Mouse (Mus musculus) liver, embryonic 13.5 days (tissue): ENCODE results near the gene Slf2. TPM values are rescaled to one million over a fixed set of nuclear protein-coding genes. Genes with fewer than 3 reads are reported as not detected.

Experiments used
- ATAC-seq: fragments of 200-750 bp; cut with Nextera tagmentation; 2 replicates; pipeline ENCODE4 v1.8.0; 2017; ENCODE audit warnings: low read depth, mild to moderate bottlenecking, moderate number of reproducible peaks, moderate library complexity
- DNase-seq: peaks from one replicate; pipeline ENCODE4 v3.0.0; 2022
- H3K27ac ChIP-seq: fragments of 300-500 bp; sonication (generic); 2 replicates; pipeline ENCODE4 v1.5.1; 2015; ENCODE audit warnings: moderate library complexity, mild to moderate bottlenecking, inconsistent platforms
- H3K27me3 ChIP-seq: fragments of 300-500 bp; sonication (generic); 2 replicates; pipeline ENCODE4 v1.6.1; 2015; ENCODE audit warnings: mild to moderate bottlenecking, inconsistent platforms
- H3K36me3 ChIP-seq: fragments of 300-500 bp; sonication (generic); 2 replicates; pipeline ENCODE4 v1.6.1; 2015; ENCODE audit warnings: mild to moderate bottlenecking, inconsistent platforms
- H3K4me1 ChIP-seq: fragments of 300-500 bp; sonication (generic); replicated peaks from 2 replicates; pipeline ENCODE4 v1.6.1; 2015; ENCODE audit warnings: inconsistent platforms
- H3K4me2 ChIP-seq: fragments of 300-500 bp; sonication (generic); 2 replicates; pipeline ENCODE4 v1.6.1; 2015; ENCODE audit warnings: inconsistent platforms, mild to moderate bottlenecking, moderate library complexity
- H3K4me3 ChIP-seq: fragments of 300-500 bp; sonication (generic); replicated peaks from 2 replicates; pipeline ENCODE4 v1.5.1; 2015; ENCODE audit warnings: mild to moderate bottlenecking, inconsistent platforms
- H3K9ac ChIP-seq: fragments of 300-500 bp; sonication (generic); 2 replicates; pipeline ENCODE4 v1.6.1; 2015; ENCODE audit warnings: mild to moderate bottlenecking, inconsistent platforms
- H3K9me3 ChIP-seq: fragments of 300-500 bp; sonication (generic); replicated peaks from 2 replicates; pipeline ENCODE4 v1.6.1; 2016; ENCODE audit warnings: inconsistent platforms
- WGBS: fragments of 180-500 bp; shearing (Covaris S2); methylation state at CpG from one replicate; pipeline ENCODE4 v1.1.7; 2015; ENCODE audit not compliant: insufficient replicate concordance; 5-methylcytosine and 5-hydroxymethylcytosine counted together
- polyA plus RNA-seq: library from polyadenylated mRNA; unstranded; fragments of >200 nt; fragmentation: Nextera tagmentation; extraction: Ambion mirVana; gene quantifications from 2 replicates; pipeline ENCODE4 v1.2.1, GENCODE M21; 2015

Slf2 gene
- polyA plus RNA-seq, 1 experiment from 2014 or later = 12.6 TPM

DNA sequence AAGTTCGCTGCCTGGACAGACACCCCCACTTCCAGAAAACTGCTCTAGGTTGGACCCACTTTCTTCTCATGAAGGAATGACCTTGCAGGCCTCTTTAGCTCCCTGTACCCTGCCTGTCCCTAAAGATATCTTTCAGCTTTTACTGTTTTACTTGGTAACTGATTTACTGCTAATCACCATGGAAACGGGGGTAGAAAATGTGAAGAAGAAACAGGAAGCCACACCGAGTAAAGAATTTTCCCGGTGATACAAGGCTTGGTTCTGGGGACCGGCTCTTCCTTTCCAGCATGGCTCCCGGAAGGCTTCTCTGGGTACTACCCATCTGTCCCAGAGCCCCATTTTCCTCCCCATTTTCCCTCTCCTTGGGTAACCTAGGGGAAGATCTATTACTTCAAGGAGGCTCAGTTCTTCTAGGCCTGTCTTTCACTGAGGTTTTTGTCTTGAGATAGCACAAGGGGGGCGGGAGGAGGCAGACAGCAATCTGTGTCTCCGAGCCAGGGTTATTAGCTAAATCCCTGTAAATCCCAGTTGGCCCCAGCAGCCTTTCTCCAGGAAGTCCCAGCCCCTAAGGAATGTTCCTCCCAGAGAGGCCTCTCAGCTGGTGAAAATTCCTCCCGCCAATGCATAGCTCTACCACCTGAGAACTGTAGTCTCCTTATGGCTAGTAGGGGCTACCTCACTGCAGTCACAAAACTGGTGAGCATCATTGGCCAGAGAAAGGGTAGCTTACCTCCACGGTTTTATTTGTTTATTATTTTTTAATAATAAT, 16.3 kb upstream of the Slf2 start:
- Histone ChIP-seq H3K27ac (no peak overlapping the region), H3K4me2 (no peak overlapping the region), H3K4me3 (no peak overlapping the region), H3K36me3 (no peaks in the 10 kb centered on the region), H3K9ac (no peak overlapping the region), H3K9me3 (no peaks in the 10 kb centered on the region), H3K27me3 (peaks cover 3% of the 10 kb centered on the region; the same call in 1 of the 2 replicates), H3K4me1 (no peaks in the 10 kb centered on the region)
- DNase-seq (no peak), ATAC-seq (no peak)
- WGBS = 40% methylated on average over 10 of the region's 10 CpGs

DNA sequence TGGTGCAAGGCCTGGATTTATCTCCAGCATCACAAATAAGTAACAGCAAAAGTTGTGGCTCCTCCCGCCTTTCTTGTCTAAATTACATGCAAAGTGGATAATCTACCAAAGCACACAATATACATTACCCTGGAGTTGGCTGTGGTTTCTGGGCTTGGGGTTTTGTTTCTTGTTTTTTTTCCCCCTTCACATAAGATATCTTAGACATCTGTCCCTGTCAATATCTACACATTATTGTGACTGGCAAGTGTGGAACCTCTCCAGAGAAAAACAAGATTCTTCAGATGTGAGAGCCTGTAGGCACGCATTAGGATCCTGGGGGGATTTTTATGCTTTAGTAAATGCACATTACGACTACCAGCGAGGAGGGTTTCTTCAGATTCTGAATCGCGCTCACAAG, 12.8 kb upstream of the Slf2 start:
- Histone ChIP-seq H3K4me1 (no peaks in the 10 kb centered on the region), H3K4me2 (no peak overlapping the region), H3K27me3 (peaks cover 3% of the 10 kb centered on the region; the same call in 1 of the 2 replicates), H3K27ac (no peak overlapping the region), H3K9me3 (no peaks in the 10 kb centered on the region), H3K4me3 (no peak overlapping the region), H3K36me3 (no peaks in the 10 kb centered on the region), H3K9ac (no peak overlapping the region)
- 75% methylated on average over 6 of the region's 6 CpGs for WGBS
- ATAC-seq (no peak), DNase-seq (no peak)

DNA sequence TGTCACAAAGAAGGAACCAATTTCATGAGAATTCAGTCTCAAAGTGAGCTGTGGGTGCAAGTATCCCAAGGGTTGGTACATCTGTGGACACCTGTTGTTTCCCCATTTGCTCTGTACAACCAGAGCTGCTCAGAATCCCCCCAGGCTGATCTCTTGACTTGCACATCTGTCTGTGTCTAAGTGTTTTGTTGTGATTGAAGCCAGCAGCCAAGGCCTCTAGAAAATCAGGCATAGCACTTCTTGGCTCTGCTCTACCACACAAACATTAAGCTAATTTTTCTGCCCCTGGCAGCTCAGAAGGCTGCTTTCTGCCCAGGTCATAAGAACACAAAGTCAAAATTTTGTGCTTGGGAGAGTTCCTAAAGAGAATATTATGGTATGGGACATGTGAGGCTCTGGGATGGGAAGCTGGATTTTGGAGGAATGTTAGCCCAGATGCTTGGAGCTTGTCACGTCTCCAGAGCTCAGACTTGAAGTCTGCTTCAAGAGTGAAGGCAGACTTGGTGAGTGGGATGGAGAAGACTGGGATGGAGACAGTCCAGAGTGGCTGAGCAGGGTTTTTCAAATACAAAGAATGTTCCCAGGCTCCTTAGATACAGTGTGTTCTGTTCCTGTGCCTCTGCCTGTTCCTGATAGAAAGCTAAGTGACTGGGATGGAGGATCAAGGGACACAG, 9.3 kb upstream of the Slf2 start:
- Histone ChIP-seq H3K9me3 (no peaks in the 10 kb centered on the region), H3K36me3 (no peaks in the 10 kb centered on the region), H3K4me2 (no peak overlapping the region), H3K27me3 (no peaks in the 10 kb centered on the region), H3K4me1 (no peaks in the 10 kb centered on the region), H3K4me3 (no peak overlapping the region), H3K9ac (no peak overlapping the region), H3K27ac (no peak overlapping the region)
- ATAC-seq (no peak), DNase-seq (no peak)
- WGBS = 31% methylated on average over 1 of the region's 1 CpGs

DNA sequence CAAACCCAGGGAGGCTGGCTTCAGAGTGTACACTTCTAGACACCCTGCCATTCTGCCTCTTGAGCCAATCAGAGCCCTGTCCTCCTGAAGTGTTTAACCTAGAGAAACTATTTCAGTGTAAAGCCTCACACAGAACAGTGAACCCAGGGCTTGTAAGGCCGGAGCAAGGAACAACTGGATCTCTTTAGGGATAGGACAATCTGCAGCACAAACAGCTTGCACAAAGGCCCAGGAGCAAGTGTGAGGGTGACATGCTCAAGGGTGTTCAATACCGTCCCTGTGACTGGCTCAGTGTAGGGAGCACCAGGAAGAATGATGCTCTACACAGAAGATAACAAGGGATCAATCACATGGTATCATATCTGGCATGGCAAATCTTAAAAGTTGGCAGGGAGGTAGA, 8.4 kb upstream of the Slf2 start:
- DNase-seq = no peak
- no peaks in the 10 kb centered on the region for H3K36me3 ChIP-seq
- no peaks in the 10 kb centered on the region; the same call in 1 of the 2 replicates for H3K27me3 ChIP-seq
- no peaks in the 10 kb centered on the region for H3K9me3 ChIP-seq
- no peak overlapping the region for H3K9ac ChIP-seq
- no peak overlapping the region for H3K4me3 ChIP-seq
- ATAC-seq = no peak
- WGBS = 62% methylated on average over 2 of the region's 2 CpGs
- H3K27ac ChIP-seq = no peak overlapping the region
- H3K4me2 ChIP-seq = no peak overlapping the region
- peaks cover 3% of the 10 kb centered on the region; the same call in 1 of the 2 replicates for H3K4me1 ChIP-seq

DNA sequence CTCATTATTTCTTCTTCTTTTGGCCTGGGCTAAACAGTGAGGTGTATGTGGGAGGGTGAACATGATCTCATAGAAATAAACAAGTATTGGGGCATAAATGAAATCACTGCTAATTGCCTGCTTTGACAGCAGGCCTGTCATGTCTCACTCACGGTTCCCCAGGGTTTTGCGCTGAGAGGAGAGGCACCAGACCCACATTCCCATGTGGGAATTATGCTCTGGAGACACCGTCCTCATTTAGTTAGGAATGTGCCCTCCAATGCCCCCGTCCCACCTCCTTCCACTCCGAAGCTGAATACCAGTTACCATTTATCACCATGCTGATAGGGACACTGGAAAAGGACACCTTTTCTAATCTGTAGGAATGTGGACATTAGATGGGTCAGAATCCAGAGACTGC, 6.3 kb upstream of the Slf2 start:
- no peaks in the 10 kb centered on the region for H3K9me3 ChIP-seq
- ATAC-seq (no peak), DNase-seq (no peak)
- H3K4me2 ChIP-seq = no peak overlapping the region
- H3K27ac ChIP-seq = no peak overlapping the region
- no peaks in the 10 kb centered on the region; the same call in 1 of the 2 replicates for H3K27me3 ChIP-seq
- H3K4me3 ChIP-seq = no peak overlapping the region
- H3K4me1 ChIP-seq = peaks cover 16% of the 10 kb centered on the region
- H3K36me3 ChIP-seq = no peaks in the 10 kb centered on the region
- no peak overlapping the region for H3K9ac ChIP-seq
- WGBS = 71% methylated on average over 5 of the region's 5 CpGs

DNA sequence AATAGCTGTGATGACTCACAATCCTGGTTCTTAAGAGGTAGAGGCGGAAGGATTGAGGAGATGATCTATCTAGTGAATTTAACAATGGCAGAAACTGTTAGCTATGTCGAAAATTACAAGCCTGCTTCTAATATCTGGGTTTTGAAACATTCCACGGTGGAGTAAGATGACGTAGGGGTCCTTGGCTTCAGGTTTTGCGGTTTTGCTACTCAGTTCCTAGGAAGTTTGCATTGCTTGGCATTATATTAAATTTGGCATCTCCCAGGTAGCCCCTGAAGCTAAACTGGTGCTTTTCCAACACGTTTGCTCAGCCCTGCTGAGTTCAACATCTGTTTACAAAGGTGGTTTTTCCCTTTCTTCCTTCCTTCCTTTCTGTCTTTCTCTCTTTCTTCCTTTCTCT, 4.2 kb upstream of the Slf2 start:
- Histone ChIP-seq H3K9ac (no peak overlapping the region), H3K36me3 (no peaks in the 10 kb centered on the region), H3K27me3 (no peaks in the 10 kb centered on the region; the same call in 1 of the 2 replicates), H3K27ac (no peak overlapping the region), H3K9me3 (no peaks in the 10 kb centered on the region), H3K4me3 (no peak overlapping the region), H3K4me2 (no peak overlapping the region), H3K4me1 (peaks cover 25% of the 10 kb centered on the region)
- DNase-seq (no peak), ATAC-seq (no peak)
- 58% methylated on average over 6 of the region's 6 CpGs for WGBS

DNA sequence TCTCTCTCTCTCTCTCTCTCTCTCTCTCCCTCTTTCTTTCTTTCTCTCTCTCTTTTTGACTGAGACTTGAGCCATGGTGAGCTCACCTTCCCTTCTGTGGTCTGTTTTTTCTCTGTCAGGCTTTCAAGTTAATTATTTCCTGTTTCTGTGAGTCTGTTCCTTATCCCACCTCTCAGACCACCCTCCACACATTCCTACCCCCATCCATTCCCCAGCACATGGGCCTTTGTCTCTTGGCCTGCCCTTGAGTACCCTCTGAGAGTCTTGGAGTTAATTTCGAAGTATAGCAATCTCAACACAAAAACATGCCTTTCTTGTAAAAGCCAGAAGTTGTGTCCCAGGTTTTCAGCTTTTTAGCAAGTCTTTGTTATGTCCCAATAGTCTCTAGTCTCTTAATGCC, 3.7 kb upstream of the Slf2 start:
- Histone ChIP-seq H3K27me3 (no peaks in the 10 kb centered on the region; the same call in 1 of the 2 replicates), H3K4me2 (no peak overlapping the region), H3K9ac (no peak overlapping the region), H3K36me3 (no peaks in the 10 kb centered on the region), H3K27ac (no peak overlapping the region), H3K4me3 (no peak overlapping the region), H3K4me1 (peaks cover 28% of the 10 kb centered on the region), H3K9me3 (no peaks in the 10 kb centered on the region)
- DNase-seq (no peak), ATAC-seq (no peak)
- whole genome bisulfite sequencing = 49% methylated on average over 1 of the region's 1 CpGs

DNA sequence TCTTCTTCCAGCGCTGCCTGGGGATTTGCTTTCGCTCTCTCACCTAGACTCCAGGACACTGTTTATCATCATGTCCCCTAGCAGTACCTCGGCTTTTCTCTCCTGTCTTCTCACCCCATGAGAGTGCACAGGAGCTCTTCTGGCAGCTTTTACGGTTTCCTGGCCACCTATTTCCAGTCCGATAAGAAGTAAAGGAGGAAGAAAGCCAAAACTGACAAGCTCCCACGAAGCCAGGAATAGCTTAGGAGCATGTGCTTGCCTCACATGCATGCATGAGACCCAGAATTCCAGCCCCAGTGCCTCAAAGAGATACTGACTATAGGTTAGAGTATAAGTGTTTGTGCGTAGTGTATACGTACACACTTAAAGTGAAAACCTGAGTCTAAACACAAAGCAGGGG, 2.8 kb upstream of the Slf2 start:
- H3K27ac ChIP-seq = no peak overlapping the region
- ATAC-seq (no peak), DNase-seq (no peak)
- WGBS = 37% methylated on average over 8 of the region's 8 CpGs
- H3K4me3 ChIP-seq = no peak overlapping the region
- H3K9ac ChIP-seq = peak overlapping the region; percentile 22; the same call in 1 of the 2 replicates
- H3K4me1 ChIP-seq = peaks cover 35% of the 10 kb centered on the region
- no peaks in the 10 kb centered on the region; the same call in 1 of the 2 replicates for H3K27me3 ChIP-seq
- no peaks in the 10 kb centered on the region for H3K9me3 ChIP-seq
- H3K36me3 ChIP-seq = peaks cover 5% of the 10 kb centered on the region; the same call in 1 of the 2 replicates
- no peak overlapping the region for H3K4me2 ChIP-seq

DNA sequence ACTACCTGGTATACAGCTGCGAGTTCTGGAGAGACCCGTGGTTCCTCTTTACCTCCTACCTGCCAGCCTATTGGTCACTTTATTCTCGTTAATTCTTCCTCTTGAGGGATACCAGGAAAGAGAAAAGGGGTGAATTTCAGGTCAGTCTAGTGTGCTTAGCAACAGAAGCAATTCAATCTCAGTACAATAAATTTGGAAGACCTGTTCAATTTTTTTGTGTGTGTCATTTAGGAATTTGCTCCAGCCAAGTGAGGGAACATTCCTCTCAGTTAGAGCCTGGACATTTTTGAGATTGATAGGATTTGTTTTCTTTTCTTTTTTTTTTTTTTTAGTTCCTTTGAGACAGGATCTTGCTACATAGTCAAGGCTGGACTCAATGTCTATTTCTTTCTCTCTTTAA, 1.7 kb upstream of the Slf2 start:
- no peak overlapping the region for H3K27ac ChIP-seq
- ATAC-seq = no peak
- H3K27me3 ChIP-seq = no peaks in the 10 kb centered on the region; the same call in 1 of the 2 replicates
- no peak for DNase-seq
- 32% methylated on average over 3 of the region's 3 CpGs for WGBS
- H3K9ac ChIP-seq = no peak overlapping the region
- peaks cover 39% of the 10 kb centered on the region for H3K4me1 ChIP-seq
- H3K4me3 ChIP-seq = no peak overlapping the region
- H3K36me3 ChIP-seq = peaks cover 12% of the 10 kb centered on the region; the same call in 1 of the 2 replicates
- no peaks in the 10 kb centered on the region for H3K9me3 ChIP-seq
- no peak overlapping the region for H3K4me2 ChIP-seq

DNA sequence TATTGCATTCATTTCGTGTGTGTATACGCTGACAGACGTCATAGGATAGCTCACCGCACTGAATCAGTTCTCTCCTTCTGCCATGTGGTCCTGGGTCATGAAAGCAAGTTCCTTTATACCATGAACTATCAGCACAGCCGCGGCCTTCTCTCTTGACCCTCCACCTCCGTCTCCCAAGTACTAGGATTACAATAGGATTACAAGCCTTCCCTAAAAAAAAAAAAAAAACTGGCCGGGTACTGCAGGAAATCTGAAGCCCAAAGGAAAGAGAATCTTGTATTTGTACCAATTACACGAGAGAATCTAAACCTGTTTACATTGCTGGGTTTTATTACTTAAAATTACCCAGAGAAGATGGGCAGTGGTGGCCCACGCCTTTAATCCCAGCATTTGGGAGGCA, 1.3 kb upstream of the Slf2 start:
- WGBS = 68% methylated on average over 10 of the region's 10 CpGs
- no peak for ATAC-seq
- peaks cover 39% of the 10 kb centered on the region for H3K4me1 ChIP-seq

DNA sequence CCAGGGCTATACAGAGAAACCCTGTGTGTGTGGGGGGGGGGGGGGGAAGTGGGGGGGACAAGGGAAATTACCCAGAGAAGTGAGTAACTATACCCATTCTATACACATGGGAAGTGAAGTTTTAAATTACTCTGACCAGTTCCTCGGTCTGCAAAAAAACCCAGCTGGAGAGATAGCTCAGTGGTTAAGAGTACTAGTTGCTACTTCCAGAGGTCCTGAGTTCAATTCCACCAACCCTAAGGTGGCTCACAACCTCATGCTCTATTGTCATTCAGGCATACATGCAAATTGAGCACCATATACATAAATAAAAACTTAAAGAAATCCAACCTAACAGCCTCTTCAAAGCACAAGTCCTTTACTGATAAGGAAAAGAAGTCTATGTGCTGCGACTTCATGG, 829 bp upstream of the Slf2 start:
- H3K4me3 ChIP-seq = peak overlapping the region; percentile 87
- H3K4me1 ChIP-seq = peaks cover 39% of the 10 kb centered on the region
- peak overlapping the region; percentile 83 for H3K4me2 ChIP-seq
- H3K9ac ChIP-seq = peak overlapping the region; percentile 82
- no peaks in the 10 kb centered on the region for H3K9me3 ChIP-seq
- H3K27ac ChIP-seq = peak overlapping the region; percentile 68; the same call in 1 of the 2 replicates
- H3K27me3 ChIP-seq = no peaks in the 10 kb centered on the region; the same call in 1 of the 2 replicates
- peaks cover 17% of the 10 kb centered on the region for H3K36me3 ChIP-seq
- no peak for ATAC-seq
- 14% methylated on average over 2 of the region's 2 CpGs for WGBS
- no peak for DNase-seq

More for the DNA sequence above, 1.3 kb upstream of the Slf2 start:
- no peak for DNase-seq
- H3K27ac ChIP-seq = no peak overlapping the region
- H3K9ac ChIP-seq = no peak overlapping the region
- H3K9me3 ChIP-seq = no peaks in the 10 kb centered on the region
- H3K27me3 ChIP-seq = no peaks in the 10 kb centered on the region; the same call in 1 of the 2 replicates
- peak overlapping the region; percentile 83 for H3K4me2 ChIP-seq
- H3K4me3 ChIP-seq = no peak overlapping the region
- peaks cover 13% of the 10 kb centered on the region; the same call in 1 of the 2 replicates for H3K36me3 ChIP-seq
